Comparison of ENCODE assay signal across 29 mouse cellular contexts in genomic region chr3:27485141-27485540, GRCm38 (mm10).
"Had no signal": no experiment of that assay in that cellular context is flagged by ENCODE, and none has a peak within 500 bp of the region (broad histone marks: within the 10 kb centered on the region; RNA-seq: fewer than 3 reads in every experiment).

No protein-coding gene starts in this region.

- H3K9ac ChIP-seq: embryonic facial prominence, embryonic 12.5 days; embryonic facial prominence, embryonic 13.5 days; embryonic facial prominence, embryonic 15.5 days; forebrain, embryonic 12.5 days; forebrain, embryonic 13.5 days; forebrain, embryonic 15.5 days; forebrain, postnatal 0 days had no signal

- H3K4me2 ChIP-seq: embryonic facial prominence, embryonic 12.5 days; embryonic facial prominence, embryonic 13.5 days; embryonic facial prominence, embryonic 15.5 days; forebrain, embryonic 12.5 days; forebrain, embryonic 13.5 days; forebrain, embryonic 15.5 days had no signal

- H3K27ac ChIP-seq: embryonic facial prominence, embryonic 10.5 days; embryonic facial prominence, embryonic 12.5 days; embryonic facial prominence, embryonic 13.5 days; embryonic facial prominence, embryonic 15.5 days; forebrain, embryonic 10.5 days; forebrain, embryonic 12.5 days; forebrain, embryonic 13.5 days; forebrain, embryonic 15.5 days; gastrocnemius, adult 2 months; heart, adult 2 months; heart, embryonic 10.5 days had no signal

- H3K36me3 ChIP-seq: forebrain, embryonic 15.5 days had no signal

- H3K27me3 ChIP-seq: embryonic facial prominence, embryonic 12.5 days; embryonic facial prominence, embryonic 13.5 days; embryonic facial prominence, embryonic 15.5 days; forebrain, embryonic 12.5 days; forebrain, embryonic 13.5 days; forebrain, embryonic 15.5 days had no signal

- H3K9me3 ChIP-seq: embryonic facial prominence, embryonic 10.5 days; embryonic facial prominence, embryonic 12.5 days; embryonic facial prominence, embryonic 13.5 days; embryonic facial prominence, embryonic 15.5 days; forebrain, embryonic 10.5 days; forebrain, embryonic 12.5 days; forebrain, embryonic 13.5 days; forebrain, embryonic 15.5 days; heart, embryonic 10.5 days had no signal

- DNase-seq: cerebellum, adult 8-10 months; cerebellum, adult 9-10 months; cerebellum, adult 9-11 months; cerebellum, postnatal 10 days; cerebellum, postnatal 14 days; cerebellum, postnatal 25 days; cerebellum, postnatal 36 days; embryo, embryonic 11 days; forebrain, postnatal 0 days; gastrocnemius, adult 2 months; gastrocnemius, postnatal 10 days; gastrocnemius, postnatal 14 days; gastrocnemius, postnatal 25 days; gastrocnemius, postnatal 36 days; heart, adult 11 months; heart, adult 18-20 months; heart, adult 2 months had no signal

- H3K4me1 ChIP-seq: embryonic facial prominence, embryonic 12.5 days; embryonic facial prominence, embryonic 15.5 days; forebrain, embryonic 12.5 days had no signal

- H3K4me3 ChIP-seq: embryonic facial prominence, embryonic 10.5 days; embryonic facial prominence, embryonic 12.5 days; embryonic facial prominence, embryonic 13.5 days; embryonic facial prominence, embryonic 15.5 days; erythroblast, embryonic 14.5 days; forebrain, embryonic 10.5 days; forebrain, embryonic 12.5 days; forebrain, embryonic 13.5 days; forebrain, embryonic 15.5 days; gastrocnemius, adult 2 months; heart, adult 2 months; heart, embryonic 10.5 days had no signal

- ATAC-seq: forebrain, embryonic 13.5 days; forebrain, embryonic 14.5 days; forebrain, embryonic 15.5 days; forebrain, embryonic 16.5 days; forebrain, postnatal 0 days had no signal
